Mouse (Mus musculus): Measurements from ENCODE around the gene Rps6ka5. TPM values are rescaled to one million over a fixed set of nuclear protein-coding genes. Genes with fewer than 3 reads are reported as not detected.

The Rps6ka5 gene
- polyA plus RNA-seq, 1 experiment = 2.0 TPM

GRCm38 (mm10) chr12:100762663-100763425 is 36.1 kb upstream of the Rps6ka5 start:
- DNase-seq = no peak
- H3K4me1 ChIP-seq (ENCODE audit: control insufficient read depth, insufficient read depth, low read length) = peaks cover 2% of the 10 kb centered on the region; the same call in 1 of the 2 replicates
- 63% methylated on average over 11 of the region's 11 CpGs for WGBS
- no peak for TF ChIP-seq CTCF (IDR thresholded peaks at IDR 0.05; ENCODE audit: insufficient read depth, low read length)
- no peak for TF ChIP-seq POLR2A (IDR thresholded peaks at IDR 0.05; ENCODE audit: borderline replicate concordance, extremely low read depth, low read depth, low read length)
- H3K4me3 ChIP-seq (replicated peaks; ENCODE audit: extremely low read depth, low read depth, low read length) = no peak overlapping the region

GRCm38 (mm10) chr12:100757427-100757826 is 30.6 kb upstream of the Rps6ka5 start:
- H3K4me1 ChIP-seq (ENCODE audit: control insufficient read depth, insufficient read depth, low read length) = no peaks in the 10 kb centered on the region
- no peak for DNase-seq
- 56% methylated on average over 4 of the region's 4 CpGs for WGBS
- no peak overlapping the region for H3K4me3 ChIP-seq (replicated peaks; ENCODE audit: extremely low read depth, low read depth, low read length)
- no peak for TF ChIP-seq POLR2A (IDR thresholded peaks at IDR 0.05; ENCODE audit: borderline replicate concordance, extremely low read depth, low read depth, low read length)
- TF ChIP-seq CTCF (IDR thresholded peaks at IDR 0.05; ENCODE audit: insufficient read depth, low read length) = no peak

- H3K4me3 ChIP-seq (replicated peaks; ENCODE audit: extremely low read depth, low read depth, low read length) = no peak overlapping the region
- no peaks in the 10 kb centered on the region for H3K4me1 ChIP-seq (ENCODE audit: control insufficient read depth, insufficient read depth, low read length)
- 68% methylated on average over 1 of the region's 1 CpGs for WGBS
- no peak for DNase-seq
- TF ChIP-seq CTCF (IDR thresholded peaks at IDR 0.05; ENCODE audit: insufficient read depth, low read length) (no peak), POLR2A (IDR thresholded peaks at IDR 0.05; ENCODE audit: borderline replicate concordance, extremely low read depth, low read depth, low read length) (no peak)
Measured at GRCm38 (mm10) chr12:100753716-100754115, 26.9 kb upstream of the Rps6ka5 start.

GRCm38 (mm10) chr12:100752977-100753376 is 26.2 kb upstream of the Rps6ka5 start:
- no peak for TF ChIP-seq POLR2A (IDR thresholded peaks at IDR 0.05; ENCODE audit: borderline replicate concordance, extremely low read depth, low read depth, low read length)
- TF ChIP-seq CTCF (IDR thresholded peaks at IDR 0.05; ENCODE audit: insufficient read depth, low read length) = no peak
- no peak for DNase-seq
- WGBS = 55% methylated on average over 1 of the region's 1 CpGs
- no peak overlapping the region for H3K4me3 ChIP-seq (replicated peaks; ENCODE audit: extremely low read depth, low read depth, low read length)
- H3K4me1 ChIP-seq (ENCODE audit: control insufficient read depth, insufficient read depth, low read length) = no peaks in the 10 kb centered on the region

GRCm38 (mm10) chr12:100742468-100742867 is 15.7 kb upstream of the Rps6ka5 start:
- H3K4me3 ChIP-seq (replicated peaks; ENCODE audit: extremely low read depth, low read depth, low read length) = no peak overlapping the region
- no peak for DNase-seq
- no peaks in the 10 kb centered on the region for H3K4me1 ChIP-seq (ENCODE audit: control insufficient read depth, insufficient read depth, low read length)
- WGBS = 66% methylated on average over 2 of the region's 2 CpGs
- no peak for TF ChIP-seq CTCF (IDR thresholded peaks at IDR 0.05; ENCODE audit: insufficient read depth, low read length)
- no peak for TF ChIP-seq POLR2A (IDR thresholded peaks at IDR 0.05; ENCODE audit: borderline replicate concordance, extremely low read depth, low read depth, low read length)

- no peak for DNase-seq
Measured at GRCm38 (mm10) chr12:100740313-100740712, 13.5 kb upstream of the Rps6ka5 start.

GRCm38 (mm10) chr12:100739011-100739570 is 12.3 kb upstream of the Rps6ka5 start:
- no peak for DNase-seq
- H3K4me3 ChIP-seq (replicated peaks; ENCODE audit: extremely low read depth, low read depth, low read length) = no peak overlapping the region
- H3K4me1 ChIP-seq (ENCODE audit: control insufficient read depth, insufficient read depth, low read length) = no peaks in the 10 kb centered on the region
- WGBS = 76% methylated on average over 4 of the region's 4 CpGs
- TF ChIP-seq CTCF (IDR thresholded peaks at IDR 0.05; ENCODE audit: insufficient read depth, low read length) (no peak), POLR2A (IDR thresholded peaks at IDR 0.05; ENCODE audit: borderline replicate concordance, extremely low read depth, low read depth, low read length) (no peak)

More at GRCm38 (mm10) chr12:100740313-100740712, 13.5 kb upstream of the Rps6ka5 start:
- no peak for TF ChIP-seq CTCF (IDR thresholded peaks at IDR 0.05; ENCODE audit: insufficient read depth, low read length)
- no peak for TF ChIP-seq POLR2A (IDR thresholded peaks at IDR 0.05; ENCODE audit: borderline replicate concordance, extremely low read depth, low read depth, low read length)
- no peak overlapping the region for H3K4me3 ChIP-seq (replicated peaks; ENCODE audit: extremely low read depth, low read depth, low read length)
- 91% methylated on average over 5 of the region's 5 CpGs for WGBS
- no peaks in the 10 kb centered on the region for H3K4me1 ChIP-seq (ENCODE audit: control insufficient read depth, insufficient read depth, low read length)

GRCm38 (mm10) chr12:100738498-100738897 is 11.7 kb upstream of the Rps6ka5 start:
- H3K4me1 ChIP-seq (ENCODE audit: control insufficient read depth, insufficient read depth, low read length) = no peaks in the 10 kb centered on the region
- no peak for TF ChIP-seq POLR2A (IDR thresholded peaks at IDR 0.05; ENCODE audit: borderline replicate concordance, extremely low read depth, low read depth, low read length)
- TF ChIP-seq CTCF (IDR thresholded peaks at IDR 0.05; ENCODE audit: insufficient read depth, low read length) = no peak
- H3K4me3 ChIP-seq (replicated peaks; ENCODE audit: extremely low read depth, low read depth, low read length) = no peak overlapping the region
- 55% methylated on average over 3 of the region's 3 CpGs for WGBS
- no peak for DNase-seq

- H3K4me3 ChIP-seq (replicated peaks; ENCODE audit: extremely low read depth, low read depth, low read length) = no peak overlapping the region
- WGBS = 84% methylated on average over 2 of the region's 2 CpGs
- no peak for DNase-seq
- H3K4me1 ChIP-seq (ENCODE audit: control insufficient read depth, insufficient read depth, low read length) = no peaks in the 10 kb centered on the region
- TF ChIP-seq CTCF (IDR thresholded peaks at IDR 0.05; ENCODE audit: insufficient read depth, low read length) = no peak
- TF ChIP-seq POLR2A (IDR thresholded peaks at IDR 0.05; ENCODE audit: borderline replicate concordance, extremely low read depth, low read depth, low read length) = no peak
Measured at GRCm38 (mm10) chr12:100735581-100735980, 8.8 kb upstream of the Rps6ka5 start.

GRCm38 (mm10) chr12:100735156-100735555 is 8.4 kb upstream of the Rps6ka5 start:
- H3K4me3 ChIP-seq (replicated peaks; ENCODE audit: extremely low read depth, low read depth, low read length) = no peak overlapping the region
- 78% methylated on average over 5 of the region's 5 CpGs for WGBS
- no peak for DNase-seq
- no peaks in the 10 kb centered on the region for H3K4me1 ChIP-seq (ENCODE audit: control insufficient read depth, insufficient read depth, low read length)
- TF ChIP-seq POLR2A (IDR thresholded peaks at IDR 0.05; ENCODE audit: borderline replicate concordance, extremely low read depth, low read depth, low read length) (no peak), CTCF (IDR thresholded peaks at IDR 0.05; ENCODE audit: insufficient read depth, low read length) (no peak)
